In the genomic region with DNA sequence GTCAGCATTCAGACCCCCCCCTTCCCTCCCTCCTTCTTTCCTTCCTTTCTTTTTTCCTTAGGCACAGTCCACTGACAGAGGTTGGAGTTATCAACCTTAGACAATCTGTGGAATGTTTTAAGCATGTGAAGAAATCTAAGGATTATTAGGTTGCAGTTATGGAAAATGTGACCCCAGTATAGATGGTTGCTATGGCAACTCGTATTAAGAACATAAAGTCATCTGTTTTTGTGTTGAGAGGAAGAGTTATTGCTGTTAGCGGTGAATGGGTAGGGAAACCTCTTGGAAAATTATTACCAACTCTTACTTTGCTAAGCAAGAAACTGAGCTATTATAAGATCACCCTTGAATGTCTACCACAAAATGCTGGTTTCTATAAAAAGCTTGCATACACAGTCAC, we compare ENCODE assay signal across 29 mouse cellular contexts. TPM values are rescaled to one million over a fixed set of nuclear protein-coding genes. Genes with fewer than 3 reads are reported as not detected.
DNase-seq lines count a peak whose midpoint lies in the region; ATAC-seq and TF ChIP-seq lines count a peak whose summit lies in the region.
"Had no signal": no experiment of that assay in that cellular context is flagged by ENCODE, and none has a peak within 500 bp of the region (broad histone marks: within the 10 kb centered on the region; RNA-seq: fewer than 3 reads in every experiment).

No protein-coding gene starts in this region.

- H3ac ChIP-seq in myocyte (ENCODE audit: control insufficient read depth, insufficient read length): no peak overlapping the region

- 0 out of 2 replicates have a peak, but pooled peaks cover 4% of the 10 kb centered on the region for H3K4me1 ChIP-seq in limb, embryonic 11.5 days (ENCODE audit: control insufficient read depth, insufficient read depth, low read length)
- peaks cover 25% of the 10 kb centered on the region for H3K4me1 ChIP-seq in limb, embryonic 10.5 days
- H3K4me1 ChIP-seq in embryonic facial prominence, embryonic 15.5 days: peaks cover 21% of the 10 kb centered on the region
- H3K4me1 ChIP-seq: heart, embryonic 15.5 days; liver, embryonic 13.5 days had no signal

- TF ChIP-seq POLR2A in brain, embryonic 14.5 days (IDR thresholded peaks at IDR 0.05; ENCODE audit: borderline replicate concordance, extremely low read depth, insufficient read depth, insufficient read length, poor library complexity, severe bottlenecking): no peak
- no peak for TF ChIP-seq POLR2A in myocyte (IDR thresholded peaks at IDR 0.05; ENCODE audit: insufficient read length, low read depth)

- no peaks in the 10 kb centered on the region for H3K79me2 ChIP-seq in myocyte (ENCODE audit: control insufficient read depth, insufficient read depth)

- H3K27me3 ChIP-seq in limb, embryonic 11.5 days (ENCODE audit: control insufficient read depth, insufficient read depth, low read length): no peaks in the 10 kb centered on the region
- H3K27me3 ChIP-seq in limb, embryonic 10.5 days (ENCODE audit: low read depth, poor library complexity, severe bottlenecking): no peaks in the 10 kb centered on the region
- H3K27me3 ChIP-seq in embryonic facial prominence, embryonic 15.5 days: no peaks in the 10 kb centered on the region
- no peaks in the 10 kb centered on the region for H3K27me3 ChIP-seq in myocyte (ENCODE audit: control insufficient read depth, insufficient read depth, insufficient read length)
- H3K27me3 ChIP-seq: forebrain, embryonic 15.5 days; heart, embryonic 15.5 days; liver, embryonic 13.5 days; midbrain, embryonic 12.5 days; neural tube, embryonic 15.5 days; stomach, embryonic 15.5 days had no signal

- no peak overlapping the region for H3K4me3 ChIP-seq in limb, embryonic 11.5 days (ENCODE audit: low read depth, low read length)
- no peak overlapping the region for H3K4me3 ChIP-seq in limb, embryonic 10.5 days
- no peak overlapping the region for H3K4me3 ChIP-seq in embryonic facial prominence, embryonic 15.5 days (replicated peaks)
- no peak overlapping the region for H3K4me3 ChIP-seq in myocyte
- H3K4me3 ChIP-seq: forebrain, embryonic 15.5 days; heart, adult 2 months; heart, embryonic 15.5 days; left cerebral cortex, adult 2 months; liver, embryonic 13.5 days; midbrain, embryonic 12.5 days; neural tube, embryonic 15.5 days; stomach, embryonic 15.5 days had no signal

- H3K9me3 ChIP-seq in limb, embryonic 11.5 days (ENCODE audit: control insufficient read depth, low read length): no peaks in the 10 kb centered on the region
- H3K9me3 ChIP-seq in limb, embryonic 10.5 days (replicated peaks): no peaks in the 10 kb centered on the region
- H3K9me3 ChIP-seq in embryonic facial prominence, embryonic 15.5 days (replicated peaks): no peaks in the 10 kb centered on the region
- H3K9me3 ChIP-seq: forebrain, embryonic 15.5 days; heart, embryonic 15.5 days; liver, embryonic 13.5 days; midbrain, embryonic 12.5 days; neural tube, embryonic 15.5 days; stomach, embryonic 15.5 days had no signal

- H3K27ac ChIP-seq in limb, embryonic 11.5 days (replicated peaks; ENCODE audit: low read depth, low read length): 0 out of 2 replicates have a peak overlapping the region, but pooled peaks have one; percentile 5
- no peak overlapping the region; the same call in 1 of the 2 replicates for H3K27ac ChIP-seq in limb, embryonic 10.5 days
- H3K27ac ChIP-seq in embryonic facial prominence, embryonic 15.5 days (replicated peaks): peak overlapping the region; percentile 60; the same call in 1 of the 2 replicates
- H3K27ac ChIP-seq: heart, adult 2 months; heart, embryonic 15.5 days; kidney, postnatal 0 days; left cerebral cortex, adult 2 months; liver, embryonic 13.5 days; midbrain, embryonic 12.5 days; neural tube, embryonic 15.5 days; stomach, embryonic 15.5 days had no signal

- WGBS in limb, embryonic 11.5 days: 59% methylated on average over 2 of the region's 2 CpGs
- 81% methylated on average over 2 of the region's 2 CpGs for WGBS in limb, embryonic 10.5 days
- 40% methylated on average over 2 of the region's 2 CpGs for WGBS in embryonic facial prominence, embryonic 15.5 days

- DNase-seq in limb, embryonic 11.5 days (ENCODE audit: low spot score): no peak
- no peak for DNase-seq in limb, embryonic 10.5 days (ENCODE audit: low spot score)
- DNase-seq in brain, embryonic 14.5 days (ENCODE audit: low read depth): peak; percentile 14
- no peak for DNase-seq in kidney, adult 11 months
- no peak for DNase-seq in gastrocnemius, adult 8-10 months (ENCODE audit: low spot score in 2 of 2)
- DNase-seq: adrenal gland, adult 8-10 months; cerebellum, adult 2 months; cerebellum, postnatal 36 days; gastrocnemius, postnatal 14 days; heart, adult 2 months; heart, postnatal 36 days; kidney, adult 18-20 months; layer of hippocampus, adult 9-11 months; liver, embryonic 13.5 days; lung, adult 2 months; lung, postnatal 14 days; right cerebral cortex, adult 18-20 months; right cerebral cortex, postnatal 4 days; thymus, postnatal 25 days had no signal

- no peak for TF ChIP-seq CTCF in brain, embryonic 14.5 days (IDR thresholded peaks at IDR 0.05; ENCODE audit: borderline replicate concordance, extremely low read depth, insufficient read depth, insufficient read length)

- no peak overlapping the region for H3K9ac ChIP-seq in limb, embryonic 11.5 days (ENCODE audit: low read length)
- H3K9ac ChIP-seq in embryonic facial prominence, embryonic 15.5 days: no peak overlapping the region
- H3K9ac ChIP-seq: forebrain, embryonic 15.5 days; heart, embryonic 15.5 days; liver, embryonic 13.5 days; midbrain, embryonic 12.5 days; neural tube, embryonic 15.5 days; stomach, embryonic 15.5 days had no signal

- ATAC-seq in limb, embryonic 11.5 days (ENCODE audit: insufficient number of reproducible peaks, low FRiP score, low TSS enrichment, low read depth): no peak
- ATAC-seq in embryonic facial prominence, embryonic 15.5 days (ENCODE audit: insufficient number of reproducible peaks, low FRiP score, low TSS enrichment, low read depth): no peak
- ATAC-seq: activated CD4-positive, CD25-positive, alpha-beta regulatory T cell, adult 4 months; forebrain, embryonic 15.5 days had no signal

- H3K4me2 ChIP-seq in limb, embryonic 11.5 days (ENCODE audit: low read depth, severe bottlenecking): no peak overlapping the region
- no peak overlapping the region for H3K4me2 ChIP-seq in embryonic facial prominence, embryonic 15.5 days (replicated peaks)
- H3K4me2 ChIP-seq in myocyte (ENCODE audit: low read depth): peak overlapping the region; percentile 44
- H3K4me2 ChIP-seq: forebrain, embryonic 15.5 days; heart, embryonic 15.5 days; liver, embryonic 13.5 days; midbrain, embryonic 12.5 days; neural tube, embryonic 15.5 days; stomach, embryonic 15.5 days had no signal

- no peaks in the 10 kb centered on the region for H3K36me3 ChIP-seq in limb, embryonic 11.5 days (ENCODE audit: control insufficient read depth, insufficient read depth, low read length)
- no peaks in the 10 kb centered on the region for H3K36me3 ChIP-seq in limb, embryonic 10.5 days
- no peaks in the 10 kb centered on the region for H3K36me3 ChIP-seq in embryonic facial prominence, embryonic 15.5 days
- no peaks in the 10 kb centered on the region for H3K36me3 ChIP-seq in myocyte (ENCODE audit: control insufficient read depth, insufficient read depth)
- H3K36me3 ChIP-seq: forebrain, embryonic 15.5 days; heart, embryonic 15.5 days; liver, embryonic 13.5 days; midbrain, embryonic 12.5 days; neural tube, embryonic 15.5 days; stomach, embryonic 15.5 days had no signal

TF ChIP-seq in myocyte, 11 proteins besides CTCF, POLR2A, EP300 and RAD21:
- no peak for TF ChIP-seq CEBPB (IDR thresholded peaks at IDR 0.05; ENCODE audit: insufficient read depth, poor library complexity, severe bottlenecking)
- no peak for TF ChIP-seq SRF (IDR thresholded peaks at IDR 0.05; ENCODE audit: control insufficient read depth, insufficient read length, low read depth)
- TF ChIP-seq POLR2AphosphoS2 (IDR thresholded peaks at IDR 0.05; ENCODE audit: insufficient read length, low read depth): no peak
- no peak for TF ChIP-seq TCF12 (IDR thresholded peaks at IDR 0.05; ENCODE audit: insufficient read depth, poor library complexity, severe bottlenecking)
- TF ChIP-seq MYOG (IDR thresholded peaks at IDR 0.05; ENCODE audit: control insufficient read depth in 1 of 3, insufficient read depth in 1 of 3, insufficient read length in 2 of 3, low read depth in 2 of 3): no peak
- no peak for TF ChIP-seq MYOD1 (IDR thresholded peaks at IDR 0.05; ENCODE audit: control insufficient read depth in 1 of 3, insufficient read length in 2 of 3, low read depth in 2 of 3)
- no peak for TF ChIP-seq USF1 (IDR thresholded peaks at IDR 0.05; ENCODE audit: low read depth)
- no peak for TF ChIP-seq MAX (IDR thresholded peaks at IDR 0.05; ENCODE audit: low read depth)
- no peak for TF ChIP-seq E2F4 (IDR thresholded peaks at IDR 0.05; ENCODE audit: insufficient read depth)
- no peak for TF ChIP-seq TCF3 (IDR thresholded peaks at IDR 0.05; ENCODE audit: insufficient read length, low read depth)
- TF ChIP-seq REST (IDR thresholded peaks at IDR 0.05; ENCODE audit: insufficient read depth, insufficient read length): no peak

RNA-seq across cellular contexts. Expression of gene Cdv3, which starts 43.5 kb away (rescaled TPM):
- polyA plus RNA-seq in limb, embryonic 11.5 days (2014; fragmentation: Nextera tagmentation; extraction: Ambion mirVana): 123 and 139 TPM in 2 replicates
- 150 and 166 TPM in 2 replicates for polyA plus RNA-seq in limb, embryonic 10.5 days (2016; fragmentation: Nextera tagmentation; extraction: Ambion mirVana)
- 56.8 and 85.3 TPM in 2 replicates for polyA plus RNA-seq in brain, embryonic 14.5 days (2012; rRNA removed)
- 97.0 and 98.6 TPM in 2 replicates for polyA plus RNA-seq in embryonic facial prominence, embryonic 15.5 days (2015; fragmentation: Nextera tagmentation; extraction: Ambion mirVana)
- 92.9 TPM for polyA plus RNA-seq in myocyte (2012; fragmentation: generic; extraction: Trizol)
- total RNA-seq in gastrocnemius, adult 8-10 months (2022): 100 to 1,000 TPM; 221 to 238 (median 225) TPM
